Mouse (Mus musculus) adrenal gland, postnatal 36 days (tissue): ENCODE measurements at regions not wholly inside any gene's neighbourhood (a gene's known extent, or its start where the extent isn't known, plus 50 kb on each side); places are given as distances from the start of the nearest gene placed in this dataset.
A peak's percentile ranks its signal among the peaks of the same experiment; 100 is the strongest.

Source experiments
- DNase-seq, 2 experiments: peaks; one replicate each; pipeline ENCODE4 v3.0.0; 2021; ENCODE audit warnings: mixed read lengths in 1 of 2

GRCm38 (mm10) chr10:122566601-122567000 is 112.0 kb upstream of the Ppm1h start:
- DNase-seq: no peak

- no peak for DNase-seq
Measured at GRCm38 (mm10) chr10:122569546-122570202, 108.9 kb upstream of the Ppm1h start.

GRCm38 (mm10) chr10:122570909-122571551 is 107.5 kb upstream of the Ppm1h start:
- no peak for DNase-seq

- no peak for DNase-seq
Measured at GRCm38 (mm10) chr10:122576171-122577063, 102.1 kb upstream of the Ppm1h start.

- DNase-seq: no peak
Measured at GRCm38 (mm10) chr10:122578209-122579001, 100.2 kb upstream of the Ppm1h start.

GRCm38 (mm10) chr10:122581096-122581495 is 97.5 kb upstream of the Ppm1h start:
- DNase-seq: no peak

GRCm38 (mm10) chr10:122587541-122587940 is 91.0 kb upstream of the Ppm1h start:
- DNase-seq: no peak

- no peak for DNase-seq
Measured at GRCm38 (mm10) chr10:122599511-122599910, 79.1 kb upstream of the Ppm1h start.

GRCm38 (mm10) chr10:122602394-122602793 is 76.2 kb upstream of the Ppm1h start:
- no peak for DNase-seq

GRCm38 (mm10) chr10:122603960-122604359 is 74.6 kb upstream of the Ppm1h start:
- no peak for DNase-seq

GRCm38 (mm10) chr10:122613281-122613680 is 65.3 kb upstream of the Ppm1h start:
- DNase-seq: no peak

- DNase-seq: no peak
Measured at GRCm38 (mm10) chr10:122613891-122614290, 64.7 kb upstream of the Ppm1h start.

- DNase-seq: peak in 1 of 2 experiments; percentile 2
Measured at GRCm38 (mm10) chr10:122614720-122615119, 63.8 kb upstream of the Ppm1h start.

- DNase-seq: no peak
Measured at GRCm38 (mm10) chr10:122615658-122616057, 62.9 kb upstream of the Ppm1h start.

GRCm38 (mm10) chr10:122616385-122616784 is 62.2 kb upstream of the Ppm1h start:
- no peak for DNase-seq

GRCm38 (mm10) chr10:122618854-122619253 is 59.7 kb upstream of the Ppm1h start:
- DNase-seq: no peak

GRCm38 (mm10) chr10:122619406-122620116 is 59.0 kb upstream of the Ppm1h start:
- DNase-seq: no peak
